Mouse (Mus musculus) midbrain, postnatal 0 days (tissue): ENCODE data around the gene Shb. TPM values are rescaled to one million over a fixed set of nuclear protein-coding genes. Genes with fewer than 3 reads are reported as not detected.

ENCODE experiments used
- ATAC-seq: fragments of 200-750 bp; cut with Nextera tagmentation; 2 replicates; pipeline ENCODE4 v1.8.0; 2017; ENCODE audit warnings: moderate number of reproducible peaks, mild to moderate bottlenecking, moderate TSS enrichment, moderate library complexity; ENCODE audit not compliant: low FRiP score
- DNase-seq: peaks from one replicate; pipeline ENCODE4 v3.0.0-alpha.2; 2015; ENCODE audit warnings: low spot score
- H3K27ac ChIP-seq: fragments of 300-500 bp; sonication (generic); 2 replicates; pipeline ENCODE4 v1.5.1; 2014; ENCODE audit warnings: low read depth, mild to moderate bottlenecking, low read length, mixed read lengths
- H3K27me3 ChIP-seq: fragments of 300-500 bp; sonication (generic); 2 replicates; pipeline ENCODE4 v1.6.1; 2014; ENCODE audit warnings: low read length, control low read depth, mixed read lengths; ENCODE audit not compliant: insufficient read depth
- H3K36me3 ChIP-seq: fragments of 300-500 bp; sonication (generic); 2 replicates; pipeline ENCODE4 v1.6.1; 2014; ENCODE audit warnings: low read length, control low read depth, mixed read lengths; ENCODE audit not compliant: insufficient read depth
- H3K4me1 ChIP-seq: fragments of 300-500 bp; sonication (generic); 2 replicates; pipeline ENCODE4 v1.6.1; 2014; ENCODE audit warnings: mild to moderate bottlenecking, control low read depth, antibody characterized with exemption, low read length, mixed read lengths; ENCODE audit not compliant: insufficient read depth
- H3K4me2 ChIP-seq: fragments of 300-500 bp; sonication (generic); 2 replicates; pipeline ENCODE4 v1.6.1; 2014; ENCODE audit warnings: low read depth, mild to moderate bottlenecking, low read length, mixed read lengths; ENCODE audit not compliant: poor library complexity, severe bottlenecking
- H3K4me3 ChIP-seq: fragments of 300-500 bp; sonication (generic); 2 replicates; pipeline ENCODE4 v1.5.1; 2014; ENCODE audit warnings: low read depth, mild to moderate bottlenecking, low read length, moderate library complexity
- H3K9ac ChIP-seq: fragments of 300-500 bp; sonication (generic); replicated peaks from 2 replicates; pipeline ENCODE4 v1.6.1; 2014; ENCODE audit warnings: mild to moderate bottlenecking, low read length, moderate library complexity, mixed read lengths; ENCODE audit not compliant: poor library complexity, severe bottlenecking
- H3K9me3 ChIP-seq: fragments of 300-500 bp; sonication (generic); 2 replicates; pipeline ENCODE4 v1.6.1; 2016; ENCODE audit warnings: low read length, control low read depth
- CTCF ChIP-seq: IDR thresholded peaks from 2 replicates; pipeline ENCODE4 v1.5.1; 2016; ENCODE audit warnings: antibody characterized with exemption, mild to moderate bottlenecking
- WGBS: fragments of 180-500 bp; shearing (Covaris S2); extraction: QIAGEN DNeasy Blood & Tissue Kit; methylation state at CpG from one replicate; pipeline ENCODE4 v1.1.7; 2014; 5-methylcytosine and 5-hydroxymethylcytosine counted together
- polyA plus RNA-seq: library from polyadenylated mRNA; unstranded; fragments of >200 nt; fragmentation: Nextera tagmentation; extraction: Ambion mirVana; gene quantifications from 2 replicates; pipeline ENCODE4 v1.2.1, GENCODE M21; 2015
- total RNA-seq: library from RNA; depleted of rRNA; stranded (reverse); fragments of >200 nt; gene quantifications from 2 replicates; pipeline ENCODE4 v1.2.3, GENCODE M21; 2014; rRNA removed

Shb gene
- total RNA-seq (18.1 and 21.9 TPM in 2 replicates), polyA plus RNA-seq (5.2 and 5.8 TPM in 2 replicates)

GRCm38 (mm10) chr4:45532375-45532774 lies at the start of gene Shb:
TSS of gene Shb (minus strand) at chr4:45532470.
- DNase-seq (peak; percentile 55), ATAC-seq (no peak)
- Histone ChIP-seq H3K36me3 (no peaks in the 10 kb centered on the region), H3K27me3 (no peaks in the 10 kb centered on the region), H3K9me3 (no peaks in the 10 kb centered on the region), H3K9ac (no peak within 1 kb of the TSS), H3K4me2 (peak within 1 kb of the TSS; percentile 89), H3K27ac (no peak within 1 kb of the TSS), H3K4me1 (peaks cover 10% of the 10 kb centered on the region; the same call in 1 of the 2 replicates), H3K4me3 (peak within 1 kb of the TSS; percentile 75; the same call in 1 of the 2 replicates)
- WGBS = 17% methylated on average over 7 of the region's 7 CpGs
- no peak for TF ChIP-seq CTCF

DNA sequence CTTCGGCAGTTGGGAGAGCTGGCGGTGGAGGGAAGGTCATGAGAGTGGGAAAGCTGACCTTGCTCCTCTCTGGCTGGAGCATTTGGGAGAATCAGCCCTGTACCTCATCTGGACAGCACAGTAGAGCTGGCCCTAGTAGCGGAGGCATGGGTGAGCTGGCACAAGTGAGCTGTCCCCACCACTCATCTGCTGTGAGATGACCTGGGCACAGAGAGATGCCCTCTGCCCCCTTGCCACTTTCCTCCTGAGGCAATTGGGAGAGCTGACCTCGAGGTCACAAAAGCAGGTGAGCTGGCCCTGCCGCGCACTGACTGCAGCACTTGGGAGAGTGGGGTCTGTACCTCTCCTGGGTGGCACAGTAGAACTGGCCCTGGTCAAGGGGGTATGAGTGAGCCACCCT lies 48.8 kb upstream of the Shb start:
- Histone ChIP-seq H3K4me1 (no peaks in the 10 kb centered on the region), H3K36me3 (no peaks in the 10 kb centered on the region), H3K9ac (no peak overlapping the region), H3K9me3 (no peaks in the 10 kb centered on the region), H3K27ac (no peak overlapping the region), H3K27me3 (no peaks in the 10 kb centered on the region), H3K4me3 (no peak overlapping the region), H3K4me2 (no peak overlapping the region)
- 88% methylated on average over 6 of the region's 6 CpGs for WGBS
- TF ChIP-seq CTCF = no peak
- no peak for ATAC-seq
- DNase-seq = no peak

DNA sequence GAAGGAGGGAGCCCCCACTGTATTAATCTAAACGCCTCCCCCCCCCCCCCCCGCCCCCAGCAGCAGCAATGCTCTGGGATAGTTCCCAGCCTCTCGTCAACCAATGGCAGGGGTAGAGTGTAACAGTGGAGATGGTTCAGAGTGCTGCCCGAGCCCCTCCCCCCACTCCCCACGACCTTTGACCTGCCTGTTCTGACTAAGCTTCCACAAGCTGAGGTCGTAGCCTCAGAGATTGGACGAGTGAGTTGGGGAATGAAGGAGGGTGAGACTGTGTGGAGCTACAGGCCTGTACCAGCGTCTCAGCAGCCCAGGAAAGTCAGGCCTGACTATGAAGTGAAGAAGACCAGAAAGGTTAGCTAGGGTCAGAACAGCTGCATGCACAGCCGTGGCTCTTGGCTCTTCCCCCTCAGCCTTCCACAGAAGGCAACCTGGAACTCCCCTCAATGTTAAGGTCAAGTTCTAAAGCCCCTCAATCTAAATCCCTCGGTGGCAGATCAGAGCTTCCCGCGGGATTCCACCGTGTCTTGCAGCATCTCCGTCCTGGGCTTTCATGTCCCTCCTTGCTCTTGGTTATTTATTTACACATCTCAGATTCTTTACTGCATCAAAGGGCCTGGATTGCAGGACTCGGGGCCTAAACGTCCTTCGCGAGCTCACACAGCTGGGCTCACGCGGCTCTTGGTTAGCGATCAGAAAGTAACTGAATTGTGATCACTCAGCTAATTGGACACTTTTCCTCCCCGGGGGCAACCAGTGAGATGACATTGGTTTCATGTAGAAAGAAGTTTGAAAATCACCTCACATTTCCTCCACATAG lies 46.5 kb upstream of the Shb start:
- TF ChIP-seq CTCF = no peak
- no peak for ATAC-seq
- WGBS = 25% methylated on average over 20 of the region's 22 CpGs
- no peak for DNase-seq
- H3K27me3 ChIP-seq = no peaks in the 10 kb centered on the region
- no peak overlapping the region for H3K4me2 ChIP-seq
- H3K27ac ChIP-seq = no peak overlapping the region
- no peaks in the 10 kb centered on the region for H3K9me3 ChIP-seq
- H3K4me1 ChIP-seq = no peaks in the 10 kb centered on the region
- no peak overlapping the region for H3K4me3 ChIP-seq
- H3K36me3 ChIP-seq = no peaks in the 10 kb centered on the region
- no peak overlapping the region for H3K9ac ChIP-seq

- DNase-seq (no peak), ATAC-seq (no peak)
- H3K27me3 ChIP-seq = no peaks in the 10 kb centered on the region
- WGBS = 39% methylated on average over 8 of the region's 8 CpGs
- TF ChIP-seq CTCF = no peak
- H3K4me1 ChIP-seq = no peaks in the 10 kb centered on the region
- no peak overlapping the region for H3K27ac ChIP-seq
- no peaks in the 10 kb centered on the region for H3K9me3 ChIP-seq
- H3K9ac ChIP-seq = no peak overlapping the region
- no peak overlapping the region for H3K4me2 ChIP-seq
- no peak overlapping the region for H3K4me3 ChIP-seq
- H3K36me3 ChIP-seq = no peaks in the 10 kb centered on the region
Observed at GRCm38 (mm10) chr4:45577631-45578030, 45.4 kb upstream of the Shb start.

DNA sequence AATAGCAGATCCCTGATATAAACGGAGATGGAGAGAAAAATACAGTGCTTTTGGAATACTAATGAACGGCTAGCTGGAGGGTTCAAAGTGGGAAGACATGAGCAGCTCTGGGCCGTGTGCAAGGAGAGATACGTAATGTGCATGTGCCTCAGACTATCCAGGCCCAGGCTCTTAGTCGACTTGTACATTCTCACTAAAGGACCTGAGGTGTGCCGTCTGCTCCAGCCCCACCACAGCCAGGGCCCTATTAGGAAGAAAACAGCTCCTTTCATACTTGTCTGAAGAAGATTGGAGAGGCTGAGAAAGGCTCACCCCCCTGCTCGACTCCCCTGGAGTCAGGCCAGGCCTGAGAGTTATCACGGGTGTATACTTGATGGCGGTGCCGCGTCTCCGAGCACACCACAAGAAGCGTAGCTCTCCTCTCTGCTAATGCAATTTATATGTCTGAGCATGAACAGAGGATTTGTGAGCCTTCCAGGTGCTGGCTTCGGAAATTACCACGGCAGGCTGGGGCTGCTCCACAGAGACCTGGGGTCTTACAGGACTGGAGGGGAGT lies 42.4 kb upstream of the Shb start:
- Histone ChIP-seq H3K36me3 (no peaks in the 10 kb centered on the region), H3K4me2 (no peak overlapping the region), H3K4me3 (no peak overlapping the region), H3K9ac (no peak overlapping the region), H3K27me3 (no peaks in the 10 kb centered on the region), H3K27ac (no peak overlapping the region), H3K4me1 (no peaks in the 10 kb centered on the region), H3K9me3 (no peaks in the 10 kb centered on the region)
- TF ChIP-seq CTCF = no peak
- no peak for ATAC-seq
- WGBS = 60% methylated on average over 15 of the region's 15 CpGs
- DNase-seq = no peak

DNA sequence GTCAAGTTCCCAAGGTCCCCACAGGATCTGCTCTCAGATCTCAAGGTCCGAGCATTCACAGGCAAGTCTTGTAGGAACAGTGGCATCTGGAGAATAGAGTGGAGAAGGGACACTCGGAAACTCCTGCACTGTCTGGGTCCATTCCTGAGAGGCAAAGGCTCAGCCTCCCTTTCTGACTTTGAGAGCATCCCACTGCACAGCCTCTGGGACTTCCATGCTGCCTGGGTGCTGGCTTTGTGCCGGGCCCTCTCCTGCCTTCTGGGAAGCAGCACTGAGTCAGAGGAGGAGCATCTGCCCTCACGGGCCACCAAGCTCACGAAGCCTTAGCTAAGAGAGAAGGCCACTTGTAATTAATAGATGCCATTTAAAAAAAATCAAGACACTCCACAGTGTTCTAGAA lies 37.3 kb upstream of the Shb start:
- Histone ChIP-seq H3K4me3 (no peak overlapping the region), H3K27me3 (no peaks in the 10 kb centered on the region), H3K4me2 (no peak overlapping the region), H3K9me3 (no peaks in the 10 kb centered on the region), H3K27ac (no peak overlapping the region), H3K36me3 (no peaks in the 10 kb centered on the region), H3K9ac (no peak overlapping the region), H3K4me1 (no peaks in the 10 kb centered on the region)
- ATAC-seq (no peak), DNase-seq (no peak)
- no peak for TF ChIP-seq CTCF
- WGBS = 67% methylated on average over 5 of the region's 5 CpGs
